Mouse (Mus musculus): Measurements from ENCODE around the gene Exo5.

Exo5 gene

GRCm38 (mm10) chr4:120905644-120906043 is 19.2 kb downstream of the Exo5 start:
- ATAC-seq (ENCODE audit: low TSS enrichment) = no peak

GRCm38 (mm10) chr4:120904533-120904932 is 20.3 kb downstream of the Exo5 start:
- no peak for ATAC-seq (ENCODE audit: low TSS enrichment)

DNA sequence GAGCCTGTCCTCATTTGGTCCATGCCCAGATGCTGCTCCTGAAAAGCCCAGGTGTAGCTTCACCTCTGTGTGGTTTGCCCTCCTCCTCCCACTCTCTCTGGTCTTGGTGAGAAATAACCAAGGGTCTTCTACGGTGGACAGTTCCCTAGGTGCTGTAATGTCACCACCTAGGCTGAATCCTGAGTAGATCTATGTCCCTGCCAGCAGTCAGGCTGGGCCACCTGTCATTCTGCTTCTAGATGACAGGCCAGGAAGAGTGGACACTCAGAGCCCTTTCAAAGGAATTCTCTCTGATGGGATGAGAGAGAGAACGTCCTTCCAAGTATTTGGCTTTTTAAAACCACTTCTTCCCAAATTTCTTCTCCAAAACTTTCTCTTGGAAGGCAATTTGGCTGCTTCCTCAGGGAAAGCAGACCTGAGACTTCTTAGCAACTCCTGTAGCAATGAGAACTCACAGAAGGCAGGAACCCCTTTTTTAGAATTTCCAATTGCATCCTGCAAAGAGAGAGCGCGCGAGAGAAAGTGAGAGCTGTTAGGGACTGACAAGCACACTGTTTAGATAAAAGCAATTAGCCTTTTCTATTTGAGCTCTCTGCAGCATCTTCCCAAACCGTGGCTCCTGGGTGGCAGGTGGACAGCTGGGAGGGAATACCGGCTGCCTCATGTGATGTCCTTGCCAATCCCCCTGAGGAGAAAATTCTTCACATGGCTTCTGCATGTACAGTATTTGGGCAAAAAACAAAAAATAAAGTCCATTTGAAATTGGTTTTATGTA is 28.8 kb downstream of the Exo5 start:
- peak; percentile 32 for ATAC-seq (ENCODE audit: low TSS enrichment)

- ATAC-seq (ENCODE audit: low TSS enrichment) = no peak
Observed at GRCm38 (mm10) chr4:120895226-120895625, 29.6 kb downstream of the Exo5 start.

GRCm38 (mm10) chr4:120894584-120894983 is 30.2 kb downstream of the Exo5 start:
- ATAC-seq (ENCODE audit: low TSS enrichment) = no peak

- peak; percentile 41 for ATAC-seq (ENCODE audit: low TSS enrichment)
Observed at GRCm38 (mm10) chr4:120893656-120894401, 31.0 kb downstream of the Exo5 start.

- ATAC-seq (ENCODE audit: low TSS enrichment) = peak; percentile 10
Observed at GRCm38 (mm10) chr4:120892516-120892915, 32.3 kb downstream of the Exo5 start.

DNA sequence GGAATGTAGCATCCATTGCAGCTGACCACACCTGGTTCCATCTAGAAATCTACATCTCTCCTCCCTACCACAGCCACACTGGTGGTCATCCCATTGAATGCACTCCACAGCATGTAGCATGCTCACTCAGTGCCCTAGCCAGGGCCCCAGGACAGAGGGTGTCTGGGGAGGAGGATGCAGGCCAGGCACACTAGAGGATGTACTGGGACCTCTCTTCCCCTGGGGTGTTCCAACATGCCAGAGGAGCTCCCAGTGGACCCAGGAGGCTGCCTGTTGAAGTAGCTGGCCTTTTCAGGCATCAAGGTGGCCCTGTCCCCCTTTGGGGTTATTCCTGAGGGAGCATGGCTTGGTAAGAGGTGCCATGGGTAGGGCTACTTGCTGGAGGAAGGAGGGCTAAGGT is 32.9 kb downstream of the Exo5 start:
- no peak for ATAC-seq (ENCODE audit: low TSS enrichment)

GRCm38 (mm10) chr4:120890754-120891440 is 33.9 kb downstream of the Exo5 start:
- ATAC-seq (ENCODE audit: low TSS enrichment) = no peak

GRCm38 (mm10) chr4:120888884-120889283 is 35.9 kb downstream of the Exo5 start:
- no peak for ATAC-seq (ENCODE audit: low TSS enrichment)

DNA sequence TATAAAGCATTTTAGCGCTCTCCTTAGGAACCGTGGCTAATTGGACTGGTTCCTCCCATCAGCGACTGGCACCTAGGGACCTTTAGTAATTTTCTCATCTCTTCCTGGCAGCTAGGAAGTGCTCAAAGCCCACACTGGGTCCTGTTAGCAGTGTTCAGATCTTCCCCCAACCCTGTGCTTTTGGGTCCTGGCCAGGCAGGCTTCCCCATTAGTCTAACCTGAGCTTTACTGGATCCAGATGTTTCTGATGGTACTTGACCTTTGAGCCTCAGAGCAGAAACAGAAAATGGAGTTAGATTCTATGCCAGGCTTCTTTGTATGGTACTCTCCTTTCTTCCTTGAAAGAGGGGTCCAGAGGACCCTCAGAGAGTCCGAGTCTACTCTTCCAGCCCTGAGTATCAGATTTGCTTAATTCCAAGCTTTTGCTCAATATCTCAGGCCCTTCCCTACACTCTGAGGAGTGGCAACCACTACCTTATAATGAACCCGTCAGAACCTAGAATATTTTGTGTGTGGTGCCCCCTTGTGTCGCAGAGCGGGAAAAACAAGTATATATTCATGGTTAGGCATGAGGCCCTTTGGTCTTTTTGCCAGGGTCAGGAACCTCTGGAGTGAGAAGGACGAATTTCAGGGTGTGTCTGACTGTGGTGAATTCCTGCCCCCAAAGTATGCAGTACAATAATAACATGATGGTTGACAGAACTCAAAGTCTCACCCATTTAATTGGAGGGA is 37.3 kb downstream of the Exo5 start:
- ATAC-seq (ENCODE audit: low TSS enrichment) = peak; percentile 39

DNA sequence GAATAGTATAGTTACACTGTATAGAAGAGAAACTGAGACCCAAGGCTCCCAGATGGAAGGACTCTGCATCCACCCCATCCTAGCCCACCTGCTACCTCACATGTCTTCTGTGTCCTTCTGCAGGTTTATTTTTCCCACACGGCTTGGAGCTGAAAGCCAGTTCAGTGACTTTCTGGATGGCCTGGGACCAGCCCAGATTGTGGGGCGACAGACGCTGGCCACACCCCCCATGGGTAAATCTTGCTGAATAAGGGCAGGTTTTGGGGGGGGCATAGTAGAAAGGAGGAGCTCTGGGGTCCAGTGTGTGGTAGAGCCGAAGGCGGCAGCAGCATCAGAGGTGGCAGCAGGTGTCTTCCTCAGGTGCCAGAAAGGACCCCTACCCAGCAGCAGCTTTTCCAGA is 38.0 kb downstream of the Exo5 start:
- no peak for ATAC-seq (ENCODE audit: low TSS enrichment)

GRCm38 (mm10) chr4:120886131-120886530 is 38.7 kb downstream of the Exo5 start:
- no peak for ATAC-seq (ENCODE audit: low TSS enrichment)

DNA sequence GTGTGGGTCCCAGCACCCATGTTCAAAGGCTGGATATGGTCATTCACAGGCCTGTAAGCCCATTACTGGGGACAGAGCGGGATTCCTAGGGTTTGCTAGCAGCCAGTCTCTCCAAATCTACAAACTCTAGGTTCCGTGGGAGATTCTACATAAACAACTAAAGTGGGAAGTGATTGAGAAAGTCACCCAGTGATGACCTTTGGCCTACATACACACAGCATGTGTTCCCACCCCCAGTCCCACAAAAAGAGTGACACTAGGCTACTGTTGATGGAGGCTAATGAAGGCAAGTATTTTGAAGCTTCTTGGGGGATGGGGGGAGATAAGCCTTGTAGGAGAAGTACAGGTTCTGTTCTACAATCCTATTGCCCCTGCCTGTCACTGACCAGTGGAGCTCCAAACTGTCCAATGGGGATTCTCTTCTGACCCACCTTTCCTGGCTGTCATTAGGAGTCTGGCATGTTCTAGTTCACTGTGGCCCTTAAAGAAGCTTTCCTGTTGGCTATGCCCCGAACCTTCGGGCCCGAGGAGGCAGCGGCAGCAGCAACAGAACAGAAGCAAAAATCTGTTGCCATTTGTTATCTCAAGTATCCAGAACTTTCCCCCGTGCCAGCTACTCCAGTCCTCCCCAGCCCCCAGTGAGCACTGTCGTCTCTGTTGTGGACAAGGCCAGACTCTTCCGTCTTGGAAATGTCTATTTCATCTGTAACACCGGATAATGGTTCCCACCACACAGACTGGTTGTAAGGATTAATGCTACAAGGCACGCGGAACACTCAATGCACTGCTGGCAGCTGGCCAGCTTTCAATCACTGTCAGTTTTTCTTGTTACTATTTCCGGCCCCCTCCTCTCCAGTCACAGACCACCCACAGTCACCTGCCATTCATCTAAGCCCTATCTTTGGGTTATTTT is 39.4 kb downstream of the Exo5 start:
- ATAC-seq (ENCODE audit: low TSS enrichment) = no peak

GRCm38 (mm10) chr4:120882002-120882625 is 42.7 kb downstream of the Exo5 start:
- ATAC-seq (ENCODE audit: low TSS enrichment) = peak; percentile 56

GRCm38 (mm10) chr4:120880731-120881432 is 43.9 kb downstream of the Exo5 start:
- ATAC-seq (ENCODE audit: low TSS enrichment) = peak; percentile 36

- ATAC-seq (ENCODE audit: low TSS enrichment) = no peak
Observed at GRCm38 (mm10) chr4:120879386-120879785, 45.4 kb downstream of the Exo5 start.

DNA sequence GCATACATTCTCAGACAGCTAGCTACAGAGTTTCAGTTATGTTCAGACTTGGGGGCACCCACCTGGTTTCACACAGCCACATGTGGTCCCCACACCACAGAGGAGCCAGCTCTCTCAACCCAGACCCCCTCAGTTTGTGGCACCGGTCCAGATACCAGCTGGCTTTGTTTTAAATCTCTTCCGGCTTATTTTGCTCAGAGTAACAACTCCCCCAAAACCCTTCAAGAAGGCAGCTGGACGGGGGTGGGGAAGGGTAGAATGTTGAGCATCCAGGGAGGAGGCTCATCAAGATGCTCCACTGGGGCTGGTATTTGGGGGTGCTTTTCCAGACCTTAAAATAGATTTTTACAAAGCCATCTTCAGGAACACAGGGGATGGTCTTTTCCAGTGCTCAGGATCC is 46.1 kb downstream of the Exo5 start:
- peak; percentile 57 for ATAC-seq (ENCODE audit: low TSS enrichment)

DNA sequence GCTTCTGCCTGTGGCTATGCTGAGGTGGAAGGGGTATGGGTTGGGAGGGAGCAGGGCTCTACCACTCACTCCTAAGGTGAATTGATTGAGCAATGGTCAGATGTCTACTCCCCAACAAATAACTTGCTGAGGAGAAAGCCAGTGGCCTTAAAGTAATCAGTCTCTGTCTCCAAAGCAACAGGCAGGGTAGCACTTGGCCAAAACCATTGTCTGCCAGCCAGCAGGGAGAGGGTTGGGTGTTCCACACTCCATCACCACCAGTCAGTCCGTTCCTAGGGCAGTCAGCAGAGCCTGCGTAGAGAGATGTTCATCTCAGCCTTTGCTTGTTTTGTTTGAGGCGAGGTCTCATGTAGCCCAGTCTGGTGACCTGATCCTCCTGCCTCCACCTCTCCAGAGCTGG is 48.9 kb downstream of the Exo5 start:
- ATAC-seq (ENCODE audit: low TSS enrichment) = no peak
